Mouse (Mus musculus) heart, postnatal 0 days (tissue): Measurements from ENCODE around the gene Mchr1. TPM values are rescaled to one million over a fixed set of nuclear protein-coding genes. Genes with fewer than 3 reads are reported as not detected.
"Not testable (repeated sequence)": the region's sequence is repeated elsewhere in the genome, so short reads cannot be mapped to it uniquely, and the experiment has no call there.

ENCODE experiments used
- ATAC-seq: fragments of 200-750 bp; cut with Nextera tagmentation; 2 replicates; pipeline ENCODE4 v1.8.0; 2017; ENCODE audit warnings: low read depth, moderate number of reproducible peaks, moderate library complexity; ENCODE audit not compliant: insufficient read depth
- DNase-seq: peaks from one replicate; pipeline ENCODE4 v3.0.0-alpha.2; 2016; ENCODE audit warnings: low spot score
- H3K27ac ChIP-seq: fragments of 300-500 bp; sonication (generic); 2 replicates; pipeline ENCODE4 v1.5.1; 2014; ENCODE audit warnings: low read depth, mild to moderate bottlenecking
- H3K27me3 ChIP-seq: fragments of 300-500 bp; sonication (generic); 2 replicates; pipeline ENCODE4 v1.6.1; 2014; ENCODE audit warnings: low read length, mixed read lengths; ENCODE audit not compliant: control insufficient read depth, insufficient read depth
- H3K36me3 ChIP-seq: fragments of 300-500 bp; sonication (generic); replicated peaks from 2 replicates; pipeline ENCODE4 v1.6.1; 2014; ENCODE audit warnings: low read length, mixed read lengths; ENCODE audit not compliant: control insufficient read depth, insufficient read depth
- H3K4me1 ChIP-seq: fragments of 300-500 bp; sonication (generic); 2 replicates; pipeline ENCODE4 v1.6.1; 2014; ENCODE audit warnings: antibody characterized with exemption; ENCODE audit not compliant: control insufficient read depth, insufficient read depth
- H3K4me2 ChIP-seq: fragments of 300-500 bp; sonication (generic); 2 replicates; pipeline ENCODE4 v1.6.1; 2014; ENCODE audit warnings: low read depth, mild to moderate bottlenecking, low read length, moderate library complexity
- H3K4me3 ChIP-seq: fragments of 300-500 bp; sonication (generic); 2 replicates; pipeline ENCODE4 v1.5.1; 2014; ENCODE audit warnings: low read depth, low read length
- H3K9ac ChIP-seq: fragments of 300-500 bp; sonication (generic); replicated peaks from 2 replicates; pipeline ENCODE4 v1.6.1; 2014; ENCODE audit warnings: low read depth, low read length, mixed read lengths
- H3K9me3 ChIP-seq: fragments of 300-500 bp; sonication (generic); replicated peaks from 2 replicates; pipeline ENCODE4 v1.6.1; 2016; ENCODE audit warnings: low read length; ENCODE audit not compliant: control insufficient read depth
- CTCF ChIP-seq: IDR thresholded peaks from 2 replicates; pipeline ENCODE4 v1.5.1; 2016; ENCODE audit warnings: antibody characterized with exemption, control low read depth, low read depth
- EP300 ChIP-seq: IDR thresholded peaks from 2 replicates; pipeline ENCODE4 v1.6.1; 2016; ENCODE audit warnings: antibody characterized with exemption, low read depth
- WGBS: fragments of 180-500 bp; shearing (Covaris S2); extraction: QIAGEN DNeasy Blood & Tissue Kit; methylation state at CpG from one replicate; pipeline ENCODE4 v1.1.7; 2014; 5-methylcytosine and 5-hydroxymethylcytosine counted together
- polyA plus RNA-seq: library from polyadenylated mRNA; unstranded; fragments of >200 nt; fragmentation: Nextera tagmentation; extraction: Ambion mirVana; gene quantifications from 2 replicates; pipeline ENCODE4 v1.2.1, GENCODE M21; 2015
- total RNA-seq: library from RNA; depleted of rRNA; stranded (reverse); fragments of >200 nt; gene quantifications from 2 replicates; pipeline ENCODE4 v1.2.3, GENCODE M21; 2014; ENCODE audit warnings: low replicate concordance

The Mchr1 gene
- total and polyA plus RNA-seq, 2 experiments from 2014 or later, result 4.2 TPM; not detected in 1

DNA sequence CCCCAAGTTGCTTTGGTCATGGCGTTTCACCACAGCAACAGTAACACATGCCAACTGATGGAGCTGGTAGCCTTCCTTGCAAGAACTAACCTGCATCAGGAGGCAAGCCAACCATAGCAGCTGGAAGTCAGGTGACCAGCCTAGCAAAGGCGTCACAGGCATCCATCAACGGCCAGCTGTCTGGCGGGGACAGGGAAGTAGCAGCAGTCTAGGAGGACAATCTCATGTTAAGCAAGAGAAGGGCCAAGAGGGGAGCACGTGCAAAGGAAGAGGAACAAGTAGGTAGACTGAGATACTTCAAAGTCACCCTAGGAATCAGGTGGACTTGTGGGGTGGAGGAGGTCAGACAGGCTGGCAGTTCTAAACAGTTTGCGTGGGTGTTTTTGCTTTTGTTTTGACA lies 16.2 kb upstream of the Mchr1 start:
- Histone ChIP-seq H3K4me3 (no peak overlapping the region), H3K4me1 (no peaks in the 10 kb centered on the region), H3K27ac (no peak overlapping the region), H3K9ac (no peak overlapping the region), H3K36me3 (no peaks in the 10 kb centered on the region), H3K4me2 (no peak overlapping the region), H3K27me3 (no peaks in the 10 kb centered on the region), H3K9me3 (no peaks in the 10 kb centered on the region)
- 49% methylated on average over 6 of the region's 6 CpGs for WGBS
- ATAC-seq (no peak), DNase-seq (no peak)
- TF ChIP-seq CTCF (no peak), EP300 (no peak)

DNA sequence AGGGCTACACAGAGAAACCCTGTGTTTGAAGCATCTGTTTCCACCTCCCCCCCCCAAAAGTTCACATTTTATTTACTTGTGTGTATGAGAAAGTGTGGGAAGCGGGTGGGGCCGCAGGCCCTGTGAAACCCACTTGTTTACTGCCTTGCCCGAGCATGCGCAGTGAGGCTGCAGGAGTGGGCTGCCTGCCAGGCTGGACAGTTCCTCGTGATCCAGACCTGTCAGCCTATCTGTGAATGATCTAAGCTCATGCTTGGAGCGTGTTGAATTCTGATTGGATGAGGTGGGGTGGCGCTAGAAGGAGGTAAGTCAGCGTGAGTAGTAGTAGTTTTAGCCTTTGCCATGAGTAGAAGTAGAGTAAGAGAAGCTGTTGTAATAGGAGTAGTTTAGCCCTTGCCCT lies 15.2 kb upstream of the Mchr1 start:
- not testable (repeated sequence) for ATAC-seq, DNase-seq, H3K4me1 ChIP-seq, H3K4me2 ChIP-seq, H3K9me3 ChIP-seq, H3K4me3 ChIP-seq, H3K27ac ChIP-seq, H3K27me3 ChIP-seq, H3K36me3 ChIP-seq, H3K9ac ChIP-seq
- WGBS, result 68% methylated on average over 8 of the region's 8 CpGs

DNA sequence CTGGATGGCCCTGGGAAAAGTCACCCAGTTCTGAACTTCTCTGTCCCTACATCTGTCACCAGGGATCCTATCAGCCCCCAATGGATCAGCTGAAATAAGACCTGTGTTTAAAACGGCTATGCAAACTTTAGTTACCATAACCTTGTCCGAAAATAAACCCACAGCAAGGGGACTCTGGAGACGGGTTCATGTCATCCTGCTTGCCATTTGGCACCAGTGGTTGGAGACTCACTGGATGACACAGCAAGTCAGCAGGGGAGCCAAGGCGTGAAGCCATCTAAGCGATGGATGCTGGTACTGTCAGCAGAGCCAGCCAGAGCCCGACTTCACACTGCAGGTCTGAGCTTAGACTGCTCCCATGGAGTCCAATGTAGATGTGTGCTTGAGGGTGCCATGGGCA lies 13.9 kb upstream of the Mchr1 start:
- ATAC-seq (no peak), DNase-seq (no peak)
- Histone ChIP-seq H3K27ac (no peak overlapping the region), H3K36me3 (no peaks in the 10 kb centered on the region), H3K9me3 (no peaks in the 10 kb centered on the region), H3K9ac (no peak overlapping the region), H3K4me2 (no peak overlapping the region), H3K4me1 (no peaks in the 10 kb centered on the region), H3K4me3 (no peak overlapping the region), H3K27me3 (no peaks in the 10 kb centered on the region)
- 47% methylated on average over 6 of the region's 6 CpGs for WGBS
- TF ChIP-seq CTCF (no peak), EP300 (no peak)

GRCm38 (mm10) chr15:81225016-81225415 lies 10.3 kb upstream of the Mchr1 start:
- no peak for ATAC-seq
- Histone ChIP-seq H3K4me1 (no peaks in the 10 kb centered on the region), H3K9ac (no peak overlapping the region), H3K27ac (no peak overlapping the region), H3K9me3 (no peaks in the 10 kb centered on the region), H3K4me3 (no peak overlapping the region), H3K36me3 (no peaks in the 10 kb centered on the region), H3K4me2 (no peak overlapping the region), H3K27me3 (no peaks in the 10 kb centered on the region)
- no peak for TF ChIP-seq EP300
- TF ChIP-seq CTCF, result no peak
- 88% methylated on average over 10 of the region's 10 CpGs for WGBS
- DNase-seq, result no peak

GRCm38 (mm10) chr15:81225732-81226131 lies 9.6 kb upstream of the Mchr1 start:
- no peak overlapping the region for H3K4me3 ChIP-seq
- no peaks in the 10 kb centered on the region for H3K4me1 ChIP-seq
- H3K36me3 ChIP-seq, result no peaks in the 10 kb centered on the region
- no peak overlapping the region for H3K27ac ChIP-seq
- no peaks in the 10 kb centered on the region for H3K27me3 ChIP-seq
- no peak for TF ChIP-seq EP300
- TF ChIP-seq CTCF, result no peak
- no peak for ATAC-seq
- H3K4me2 ChIP-seq, result no peak overlapping the region
- no peak overlapping the region for H3K9ac ChIP-seq
- WGBS, result 64% methylated on average over 6 of the region's 6 CpGs
- DNase-seq, result no peak
- H3K9me3 ChIP-seq, result no peaks in the 10 kb centered on the region

- no peaks in the 10 kb centered on the region for H3K27me3 ChIP-seq
- WGBS, result 59% methylated on average over 4 of the region's 4 CpGs
- no peak for ATAC-seq
Measured at GRCm38 (mm10) chr15:81226796-81227195, 8.5 kb upstream of the Mchr1 start.

More at GRCm38 (mm10) chr15:81226796-81227195, 8.5 kb upstream of the Mchr1 start:
- Histone ChIP-seq H3K9me3 (no peaks in the 10 kb centered on the region), H3K27ac (no peak overlapping the region), H3K36me3 (no peaks in the 10 kb centered on the region), H3K4me2 (no peak overlapping the region), H3K9ac (no peak overlapping the region), H3K4me3 (no peak overlapping the region), H3K4me1 (no peaks in the 10 kb centered on the region)
- DNase-seq, result no peak
- no peak for TF ChIP-seq CTCF
- no peak for TF ChIP-seq EP300
